Mouse (Mus musculus) limb, embryonic 10.5 days (tissue): Measurements from ENCODE around the gene Dgkk. TPM values are rescaled to one million over a fixed set of nuclear protein-coding genes. Genes with fewer than 3 reads are reported as not detected.
"Not testable (repeated sequence)": the region's sequence is repeated elsewhere in the genome, so short reads cannot be mapped to it uniquely, and the experiment has no call there.

Experiments
- DNase-seq: peaks from one replicate; pipeline ENCODE4 v3.0.0-alpha.2; 2017; ENCODE audit warnings: low spot score
- H3K27ac ChIP-seq: fragments of 300-500 bp; sonication (generic); 2 replicates; pipeline ENCODE4 v1.5.1; 2016; ENCODE audit warnings: mild to moderate bottlenecking
- H3K27me3 ChIP-seq: fragments of 300-500 bp; sonication (generic); 2 replicates; pipeline ENCODE4 v1.6.1; 2016; ENCODE audit warnings: low read depth, mild to moderate bottlenecking; ENCODE audit not compliant: poor library complexity, severe bottlenecking
- H3K36me3 ChIP-seq: fragments of 300-500 bp; sonication (generic); 2 replicates; pipeline ENCODE4 v1.6.1; 2016; ENCODE audit warnings: mild to moderate bottlenecking, moderate library complexity
- H3K4me1 ChIP-seq: fragments of 300-500 bp; sonication (generic); 2 replicates; pipeline ENCODE4 v1.6.1; 2016
- H3K4me3 ChIP-seq: fragments of 300-500 bp; sonication (generic); 2 replicates; pipeline ENCODE4 v1.5.1; 2016; ENCODE audit warnings: mild to moderate bottlenecking, moderate library complexity
- H3K9me3 ChIP-seq: fragments of 300-500 bp; sonication (generic); replicated peaks from 2 replicates; pipeline ENCODE4 v1.6.1; 2016; ENCODE audit warnings: mild to moderate bottlenecking
- WGBS: fragments of 180-500 bp; shearing (Covaris S2); methylation state at CpG from one replicate; pipeline ENCODE4 v1.1.7; 2016; 5-methylcytosine and 5-hydroxymethylcytosine counted together
- polyA plus RNA-seq: library from polyadenylated mRNA; unstranded; fragments of >200 nt; fragmentation: Nextera tagmentation; extraction: Ambion mirVana; gene quantifications from 2 replicates; pipeline ENCODE4 v1.2.1, GENCODE M21; 2016

The Dgkk gene
- polyA plus RNA-seq, 1 experiment from 2014 or later: 0.73 TPM

DNA sequence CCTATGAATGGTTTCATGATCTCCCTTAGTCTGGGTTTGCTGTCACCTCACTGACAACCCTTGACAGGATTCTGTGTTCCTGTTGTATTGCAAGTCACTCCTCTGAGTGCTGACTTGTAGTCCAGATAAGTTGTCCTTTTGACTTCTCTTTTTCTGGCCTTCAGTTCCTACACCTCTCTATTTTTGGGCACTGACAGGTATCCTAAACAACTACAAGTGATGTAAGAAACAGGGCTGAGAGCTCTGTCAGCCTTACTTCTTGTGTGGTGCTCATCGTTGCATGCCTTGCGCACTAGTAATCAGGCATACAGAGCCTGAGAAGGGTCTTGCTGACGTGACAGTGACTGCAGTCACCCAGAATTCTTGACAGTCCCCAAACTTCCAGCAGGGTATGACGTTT, 147.1 kb downstream of the Dgkk start:
- H3K27me3 ChIP-seq: no peaks in the 10 kb centered on the region
- DNase-seq: no peak
- H3K4me3 ChIP-seq: no peak overlapping the region
- no peaks in the 10 kb centered on the region for H3K36me3 ChIP-seq
- no peaks in the 10 kb centered on the region for H3K9me3 ChIP-seq
- no peaks in the 10 kb centered on the region for H3K4me1 ChIP-seq
- H3K27ac ChIP-seq: no peak overlapping the region
- 80% methylated on average over 4 of the region's 4 CpGs for WGBS

DNA sequence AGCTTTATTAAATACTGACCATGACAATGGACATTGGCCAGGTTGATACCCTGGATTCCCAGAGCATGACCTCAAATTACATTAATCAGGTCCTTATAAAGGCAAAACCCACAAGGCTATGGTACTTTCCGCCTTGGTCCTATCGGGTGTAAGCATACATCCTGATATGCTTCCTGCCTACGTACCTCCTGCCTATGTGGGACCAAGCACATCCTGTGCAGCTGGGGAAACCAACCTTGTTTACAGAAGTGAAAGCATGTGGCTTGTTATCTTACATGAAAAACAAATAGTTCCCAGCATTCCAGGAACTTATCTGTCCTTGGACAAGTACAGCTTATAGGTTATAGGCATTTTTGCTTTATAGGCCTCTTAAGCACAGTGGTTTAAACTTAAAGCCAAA, 189.5 kb downstream of the Dgkk start:
- DNase-seq: no peak
- Histone ChIP-seq H3K9me3 (no peaks in the 10 kb centered on the region), H3K4me3 (no peak overlapping the region), H3K27ac (no peak overlapping the region), H3K36me3 (no peaks in the 10 kb centered on the region), H3K27me3 (no peaks in the 10 kb centered on the region), H3K4me1 (no peaks in the 10 kb centered on the region)
- 81% methylated on average over 3 of the region's 3 CpGs for WGBS

DNA sequence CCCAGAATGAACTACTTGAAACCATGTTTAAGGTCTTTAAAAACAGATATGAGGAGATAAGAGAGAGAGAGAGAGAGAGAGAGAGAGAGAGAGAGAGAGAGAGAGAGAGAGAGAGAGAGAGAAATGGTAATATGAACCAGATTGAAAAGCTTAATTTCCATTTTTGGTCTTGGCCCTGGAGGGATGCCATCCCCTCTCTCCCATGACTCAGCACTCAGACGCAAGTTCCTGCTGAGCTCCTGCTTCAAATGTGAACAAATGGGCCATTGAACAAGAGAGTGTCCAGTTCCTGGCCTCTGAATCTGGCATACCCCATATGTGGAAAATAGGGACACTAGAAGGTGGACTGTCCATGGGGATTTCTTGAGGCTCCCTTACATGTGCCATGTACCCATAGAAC, 192.8 kb downstream of the Dgkk start:
- Histone ChIP-seq H3K27me3 (no peaks in the 10 kb centered on the region), H3K36me3 (no peaks in the 10 kb centered on the region), H3K9me3 (no peaks in the 10 kb centered on the region), H3K4me1 (no peaks in the 10 kb centered on the region), H3K4me3 (no peak overlapping the region), H3K27ac (no peak overlapping the region)
- 86% methylated on average over 1 of the region's 1 CpGs for WGBS
- DNase-seq: no peak

DNA sequence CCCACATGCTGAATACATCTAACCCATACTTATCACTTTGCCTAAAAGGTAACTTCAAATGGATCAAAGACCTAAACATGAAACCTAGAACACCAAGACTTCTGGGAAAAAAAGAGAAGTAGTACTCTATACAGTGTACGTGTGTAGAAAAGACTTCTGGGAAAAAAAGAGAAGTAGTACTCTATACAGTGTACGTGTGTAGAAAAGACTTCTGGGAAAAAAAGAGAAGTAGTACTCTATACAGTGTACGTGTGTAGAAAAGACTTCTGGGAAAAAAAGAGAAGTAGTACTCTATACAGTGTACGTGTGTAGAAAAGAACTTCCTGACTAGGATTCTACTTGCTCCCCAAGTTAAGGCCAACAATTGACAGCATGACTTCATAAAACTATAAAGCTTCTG, 204.8 kb downstream of the Dgkk start:
- WGBS: 91% methylated on average over 4 of the region's 4 CpGs
- not testable (repeated sequence) for DNase-seq, H3K4me1 ChIP-seq, H3K27ac ChIP-seq, H3K4me3 ChIP-seq, H3K27me3 ChIP-seq, H3K36me3 ChIP-seq, H3K9me3 ChIP-seq
